Mouse (Mus musculus) cerebellum, adult 2 months (tissue): ENCODE data around the gene Tsc22d2.

Experiments
- CTCF ChIP-seq: fragments of 200-500 bp; IDR thresholded peaks from 2 replicates; pipeline ENCODE4 v1.5.1; 2011; ENCODE audit warnings: low read depth, mild to moderate bottlenecking, control low read depth, low read length, moderate library complexity, borderline replicate concordance; ENCODE audit not compliant: insufficient read depth
- POLR2A ChIP-seq: fragments of 200-500 bp; IDR thresholded peaks from 2 replicates; pipeline ENCODE4 v1.6.1; 2011; ENCODE audit warnings: low read length, control low read depth, borderline replicate concordance; ENCODE audit not compliant: insufficient read depth

- TF ChIP-seq CTCF (no peak), POLR2A (no peak)
These were observed 16.0 kb upstream of the Tsc22d2 start for GRCm38 (mm10) chr3:58398541-58398940.
